Mouse (Mus musculus): Measurements from ENCODE around the gene Gal3st4.

The Gal3st4 gene

GRCm38 (mm10) chr5:138268980-138269379 lies 3.7 kb downstream of the Gal3st4 start:
- no peak for TF ChIP-seq GATA4 (IDR thresholded peaks at IDR 0.05; ENCODE audit: insufficient replicate concordance, low read length)

GRCm38 (mm10) chr5:138267114-138267513 lies 5.5 kb downstream of the Gal3st4 start:
- TF ChIP-seq GATA4 (IDR thresholded peaks at IDR 0.05; ENCODE audit: insufficient replicate concordance, low read length): no peak

GRCm38 (mm10) chr5:138265712-138266111 lies 6.9 kb downstream of the Gal3st4 start:
- TF ChIP-seq GATA4 (IDR thresholded peaks at IDR 0.05; ENCODE audit: insufficient replicate concordance, low read length): no peak

GRCm38 (mm10) chr5:138264207-138264578 lies 8.4 kb downstream of the Gal3st4 start:
- no peak for TF ChIP-seq GATA4 (IDR thresholded peaks at IDR 0.05; ENCODE audit: insufficient replicate concordance, low read length)

- no peak for TF ChIP-seq GATA4 (IDR thresholded peaks at IDR 0.05; ENCODE audit: insufficient replicate concordance, low read length)
Observed at GRCm38 (mm10) chr5:138263260-138264206, 9.1 kb downstream of the Gal3st4 start, which contains the start of gene BC037034. TSS of gene BC037034 (minus strand) at chr5:138264033.

- no peak for TF ChIP-seq GATA4 (IDR thresholded peaks at IDR 0.05; ENCODE audit: insufficient replicate concordance, low read length)
Observed at GRCm38 (mm10) chr5:138262582-138263240, 9.9 kb downstream of the Gal3st4 start.

- TF ChIP-seq GATA4 (IDR thresholded peaks at IDR 0.05; ENCODE audit: insufficient replicate concordance, low read length): no peak
Observed at GRCm38 (mm10) chr5:138262001-138262400, 10.6 kb downstream of the Gal3st4 start.

- TF ChIP-seq GATA4 (IDR thresholded peaks at IDR 0.05; ENCODE audit: insufficient replicate concordance, low read length): no peak
Observed at GRCm38 (mm10) chr5:138260834-138261233, 11.8 kb downstream of the Gal3st4 start.

GRCm38 (mm10) chr5:138260051-138260450 lies 12.6 kb downstream of the Gal3st4 start:
- TF ChIP-seq GATA4 (IDR thresholded peaks at IDR 0.05; ENCODE audit: insufficient replicate concordance, low read length): no peak

GRCm38 (mm10) chr5:138258993-138259392 lies 13.6 kb downstream of the Gal3st4 start:
- TF ChIP-seq GATA4 (IDR thresholded peaks at IDR 0.05; ENCODE audit: insufficient replicate concordance, low read length): no peak

- no peak for TF ChIP-seq GATA4 (IDR thresholded peaks at IDR 0.05; ENCODE audit: insufficient replicate concordance, low read length)
Observed at GRCm38 (mm10) chr5:138258542-138258941, 14.1 kb downstream of the Gal3st4 start.

GRCm38 (mm10) chr5:138258078-138258477 lies 14.6 kb downstream of the Gal3st4 start:
- no peak for TF ChIP-seq GATA4 (IDR thresholded peaks at IDR 0.05; ENCODE audit: insufficient replicate concordance, low read length)

GRCm38 (mm10) chr5:138257585-138257978 lies 15.1 kb downstream of the Gal3st4 start:
- no peak for TF ChIP-seq GATA4 (IDR thresholded peaks at IDR 0.05; ENCODE audit: insufficient replicate concordance, low read length)

- TF ChIP-seq GATA4 (IDR thresholded peaks at IDR 0.05; ENCODE audit: insufficient replicate concordance, low read length): no peak
Observed at GRCm38 (mm10) chr5:138256966-138257584, 15.6 kb downstream of the Gal3st4 start.

- TF ChIP-seq GATA4 (IDR thresholded peaks at IDR 0.05; ENCODE audit: insufficient replicate concordance, low read length): no peak
Observed at GRCm38 (mm10) chr5:138256094-138256467, 16.6 kb downstream of the Gal3st4 start.
